Mouse (Mus musculus) forebrain, embryonic 10.5 days (tissue): ENCODE results near the gene Dnajc5. TPM values are rescaled to one million over a fixed set of nuclear protein-coding genes. Genes with fewer than 3 reads are reported as not detected.

ENCODE experiments used
- DNase-seq: peaks from one replicate; pipeline ENCODE4 v3.0.0-alpha.2; 2017; ENCODE audit warnings: low spot score; ENCODE audit errors: extremely low spot score
- H3K27ac ChIP-seq: fragments of 300-500 bp; sonication (generic); 2 replicates; pipeline ENCODE4 v1.5.1; 2016; ENCODE audit warnings: mild to moderate bottlenecking
- H3K27me3 ChIP-seq: fragments of 300-500 bp; sonication (generic); 2 replicates; pipeline ENCODE4 v1.6.1; 2016; ENCODE audit warnings: mild to moderate bottlenecking; ENCODE audit not compliant: poor library complexity, severe bottlenecking
- H3K36me3 ChIP-seq: fragments of 300-500 bp; sonication (generic); replicated peaks from 2 replicates; pipeline ENCODE4 v1.6.1; 2016; ENCODE audit warnings: mild to moderate bottlenecking, moderate library complexity
- H3K4me1 ChIP-seq: fragments of 300-500 bp; sonication (generic); 2 replicates; pipeline ENCODE4 v1.6.1; 2016
- H3K4me3 ChIP-seq: fragments of 300-500 bp; sonication (generic); 2 replicates; pipeline ENCODE4 v1.5.1; 2016; ENCODE audit warnings: mild to moderate bottlenecking, moderate library complexity
- H3K9me3 ChIP-seq: fragments of 300-500 bp; sonication (generic); 2 replicates; pipeline ENCODE4 v1.6.1; 2016; ENCODE audit warnings: mild to moderate bottlenecking, moderate library complexity
- WGBS: fragments of 180-500 bp; shearing (Covaris S2); methylation state at CpG from one replicate; pipeline ENCODE4 v1.1.7; 2016; 5-methylcytosine and 5-hydroxymethylcytosine counted together
- microRNA-seq: library from miRNA; unstranded; fragments of <30 nt; microRNA quantifications from one replicate; pipeline ENCODE4, GENCODE M21; 2017
- polyA plus RNA-seq: library from polyadenylated mRNA; unstranded; fragments of >200 nt; fragmentation: Nextera tagmentation; extraction: Ambion mirVana; gene quantifications from 2 replicates; pipeline ENCODE4 v1.2.1, GENCODE M21; 2016

Dnajc5 gene
- polyA plus RNA-seq, 1 experiment from 2014 or later: 92.3 TPM

DNA sequence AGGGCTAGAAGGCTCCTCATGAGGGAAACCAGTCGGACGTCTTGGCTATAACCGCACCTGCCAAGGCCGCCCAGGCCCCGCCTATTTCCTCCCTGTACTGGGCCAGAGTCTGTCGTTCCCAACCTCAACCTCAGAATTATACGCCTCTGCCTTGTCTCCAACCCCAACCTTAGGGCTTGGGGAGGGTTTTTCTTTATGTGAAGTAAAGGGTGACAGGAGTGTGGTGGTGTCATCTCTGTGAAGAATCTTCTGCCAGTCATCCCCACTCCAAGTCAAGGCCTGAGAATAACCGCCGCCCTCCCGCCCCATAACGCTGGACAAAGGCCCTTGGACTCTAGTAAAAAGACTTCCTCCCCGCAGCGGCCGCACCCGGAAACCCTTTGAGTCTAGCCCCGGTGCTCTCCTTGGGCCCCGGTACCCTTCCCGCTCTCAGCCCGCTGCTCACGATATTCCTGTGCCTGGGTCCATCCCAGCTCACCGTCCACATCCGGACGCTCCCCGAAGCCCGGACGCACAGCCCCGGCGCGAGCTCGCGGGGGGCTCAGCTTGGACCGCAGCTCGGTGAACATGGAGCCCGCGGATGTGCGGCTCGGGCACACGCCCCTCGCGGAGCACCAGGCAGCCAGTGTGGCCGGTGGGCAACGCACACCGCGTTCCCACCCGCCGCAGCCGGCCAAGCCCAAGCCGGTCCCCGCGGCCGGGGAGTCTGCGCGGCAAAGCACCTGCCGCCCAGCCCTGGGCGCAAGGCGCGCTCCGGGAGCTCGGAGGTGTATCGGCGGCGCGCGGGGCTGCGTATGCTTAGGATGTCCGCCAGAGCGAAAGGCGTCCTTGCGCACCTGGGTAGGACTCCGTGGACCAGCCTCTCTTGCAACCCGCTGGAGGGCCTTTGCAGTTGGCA is 78.4 kb downstream of the Dnajc5 start, which contains the start of gene Samd10:
Gene Samd10, minus strand, starts transcription at position 759 of the 898 bp plus-strand sequence.
- Histone ChIP-seq H3K4me3 (peak within 1 kb of the TSS; percentile 87), H3K27ac (peak within 1 kb of the TSS; percentile 94), H3K9me3 (no peaks in the 10 kb centered on the region), H3K4me1 (peaks cover 48% of the 10 kb centered on the region), H3K27me3 (peaks cover 3% of the 10 kb centered on the region; the same call in 1 of the 2 replicates), H3K36me3 (peaks cover 16% of the 10 kb centered on the region)
- DNase-seq: peak; percentile 62
- under 1% methylated on average over 71 of the region's 71 CpGs for WGBS

DNA sequence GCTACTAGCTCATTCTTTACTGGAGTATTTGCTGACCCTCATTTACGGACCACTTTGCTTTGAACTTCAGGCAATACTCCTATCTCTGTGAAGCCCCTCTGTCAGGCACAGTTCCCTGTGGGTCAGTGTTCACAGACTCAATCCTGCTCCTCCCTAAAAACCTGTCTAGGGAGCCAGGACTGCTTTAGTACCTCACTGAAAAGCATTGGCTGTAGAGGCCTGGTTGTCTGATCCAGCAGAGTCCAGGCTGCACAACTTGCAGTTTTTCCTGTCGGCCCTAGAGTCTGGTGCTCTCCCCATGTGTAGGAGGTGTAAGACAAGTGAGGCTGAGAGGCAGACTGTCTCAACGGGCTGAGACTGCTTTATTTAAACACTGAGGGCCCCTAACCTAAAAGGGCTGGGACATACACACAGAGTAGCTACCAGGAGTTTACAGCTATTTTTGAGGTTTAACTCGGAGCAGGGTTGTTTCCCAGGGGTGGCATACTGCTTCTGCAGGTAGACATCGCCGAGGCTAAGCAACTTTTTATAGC is 80.0 kb downstream of the Dnajc5 start:
- H3K36me3 ChIP-seq: peaks cover 15% of the 10 kb centered on the region
- H3K27ac ChIP-seq: peak overlapping the region; percentile 91
- H3K9me3 ChIP-seq: no peaks in the 10 kb centered on the region
- H3K4me3 ChIP-seq: peak overlapping the region; percentile 86
- WGBS: 65% methylated on average over 6 of the region's 6 CpGs
- H3K27me3 ChIP-seq: peaks cover 3% of the 10 kb centered on the region; the same call in 1 of the 2 replicates
- H3K4me1 ChIP-seq: peaks cover 48% of the 10 kb centered on the region
- DNase-seq: no peak

DNA sequence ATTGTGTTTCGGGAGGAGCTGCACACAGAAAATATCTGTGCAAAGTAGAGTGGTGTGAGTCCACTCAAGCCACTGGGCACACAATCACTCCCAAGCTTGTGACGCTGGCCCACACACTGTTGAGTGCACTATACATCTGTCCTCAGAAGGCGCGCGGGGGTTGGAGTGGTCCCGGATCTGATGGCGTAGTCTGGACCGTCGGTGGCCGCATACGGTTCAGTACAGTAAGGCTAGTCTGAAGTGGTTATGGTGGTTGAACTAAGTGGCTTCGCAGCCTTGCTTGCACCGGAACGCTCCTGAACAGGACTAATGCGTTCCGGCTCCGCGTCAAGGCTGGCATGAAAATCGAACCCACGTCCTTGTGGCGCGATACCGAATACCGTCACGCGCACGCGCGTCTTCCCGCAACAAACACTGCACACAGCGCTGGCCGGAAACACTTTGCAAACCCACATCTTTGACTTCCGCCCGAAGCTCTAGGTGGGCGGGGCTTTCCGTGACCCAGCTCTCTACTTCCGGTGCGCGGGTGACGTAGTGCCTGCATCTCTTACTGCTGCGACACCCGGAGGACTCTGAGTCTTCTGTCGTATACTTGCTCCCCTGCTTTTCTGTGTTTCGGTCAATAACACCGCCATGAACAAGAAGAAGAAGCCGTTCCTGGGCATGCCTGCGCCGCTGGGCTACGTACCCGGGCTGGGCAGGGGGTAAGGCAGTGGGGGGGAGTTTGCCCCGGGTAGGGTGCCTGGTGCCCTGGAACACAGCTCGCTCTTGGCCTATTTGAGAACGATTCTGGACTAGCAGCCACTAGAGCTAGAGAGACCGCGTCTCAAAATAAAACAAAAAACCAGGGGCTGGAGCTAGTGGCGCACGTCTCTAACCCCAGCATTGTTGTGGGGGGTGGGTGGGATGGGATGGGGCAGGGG is 80.8 kb downstream of the Dnajc5 start:
- Histone ChIP-seq H3K9me3 (no peaks in the 10 kb centered on the region), H3K4me1 (peaks cover 48% of the 10 kb centered on the region), H3K4me3 (peak overlapping the region; percentile 86), H3K36me3 (peaks cover 11% of the 10 kb centered on the region), H3K27ac (peak overlapping the region; percentile 91), H3K27me3 (peaks cover 3% of the 10 kb centered on the region; the same call in 1 of the 2 replicates)
- peak; percentile 98 for DNase-seq
- WGBS: 2% methylated on average over 57 of the region's 57 CpGs

DNA sequence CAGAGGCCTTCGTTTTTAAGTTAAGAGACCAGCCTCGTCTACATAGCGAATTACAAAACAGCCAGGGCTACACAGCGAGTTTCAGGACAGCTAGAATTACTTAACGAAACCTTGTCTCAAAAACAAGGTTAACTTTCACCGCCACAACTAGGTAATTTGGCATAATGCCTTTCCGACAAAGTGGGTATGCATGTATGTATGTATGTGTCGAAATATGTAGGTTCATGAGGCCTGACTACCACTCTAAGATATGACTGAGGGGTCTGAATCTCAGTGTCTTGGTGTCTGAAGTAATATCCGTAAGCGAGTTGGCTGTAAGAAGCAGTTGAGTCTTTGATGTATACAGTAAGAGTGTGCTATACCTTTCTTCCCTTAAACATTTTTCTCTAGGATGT is 81.5 kb downstream of the Dnajc5 start:
- no peak for DNase-seq

GRCm38 (mm10) chr2:181602367-181602766 is 82.1 kb downstream of the Dnajc5 start:
- WGBS: 82% methylated on average over 4 of the region's 4 CpGs
- H3K27me3 ChIP-seq: peaks cover 3% of the 10 kb centered on the region; the same call in 1 of the 2 replicates
- H3K27ac ChIP-seq: no peak overlapping the region
- H3K4me3 ChIP-seq: peak overlapping the region; percentile 86; the same call in 1 of the 2 replicates
- H3K4me1 ChIP-seq: peaks cover 45% of the 10 kb centered on the region
- peaks cover 8% of the 10 kb centered on the region for H3K36me3 ChIP-seq
- no peak for DNase-seq
- no peaks in the 10 kb centered on the region for H3K9me3 ChIP-seq

More for the DNA sequence above, 81.5 kb downstream of the Dnajc5 start:
- Histone ChIP-seq H3K4me3 (peak overlapping the region; percentile 86), H3K36me3 (peaks cover 5% of the 10 kb centered on the region), H3K27me3 (peaks cover 3% of the 10 kb centered on the region; the same call in 1 of the 2 replicates), H3K9me3 (no peaks in the 10 kb centered on the region), H3K4me1 (peaks cover 48% of the 10 kb centered on the region), H3K27ac (peak overlapping the region; percentile 91)
- 33% methylated on average over 10 of the region's 10 CpGs for WGBS

Small RNAs within 50 kb of the gene (microRNA-seq; reads per million reads assigned to microRNA genes)
- not detected for gene Mir7006

Other genes starting within 250 kb of the Dnajc5 start
- 20.7 and 21.6 TPM in 2 replicates for gene Gmeb2, start 232.4 kb upstream of the Dnajc5 start, polyA plus RNA-seq
- gene Stmn3, start 206.0 kb upstream of the Dnajc5 start, polyA plus RNA-seq: 56.4 and 76.0 TPM in 2 replicates
- gene Rtel1, start 200.7 kb upstream of the Dnajc5 start, polyA plus RNA-seq: 81.3 and 83.6 TPM in 2 replicates
- 43.7 and 47.4 TPM in 2 replicates for gene Zgpat, start 155.6 kb upstream of the Dnajc5 start, polyA plus RNA-seq
- gene Arfrp1, start 155.1 kb upstream of the Dnajc5 start, polyA plus RNA-seq: 80.0 and 84.5 TPM in 2 replicates
- gene Lime1, start 140.4 kb upstream of the Dnajc5 start, polyA plus RNA-seq: 29.8 TPM in 2 replicates
- 17.5 and 18.3 TPM in 2 replicates for gene Zbtb46, start 61.1 kb upstream of the Dnajc5 start, polyA plus RNA-seq
- 0.25 TPM in 1 of 2 replicates, not detected in the other for gene Abhd16b, start 27.3 kb upstream of the Dnajc5 start, polyA plus RNA-seq
- 151 and 158 TPM in 2 replicates for gene Tpd52l2, start 23.3 kb upstream of the Dnajc5 start, polyA plus RNA-seq
- gene Uckl1, start 64.4 kb downstream of the Dnajc5 start, polyA plus RNA-seq: 40.7 and 41.3 TPM in 2 replicates
- 78.5 and 86.9 TPM in 2 replicates for gene Prpf6, start 71.4 kb downstream of the Dnajc5 start, polyA plus RNA-seq
- gene Zfp512b, start 72.3 kb downstream of the Dnajc5 start, polyA plus RNA-seq: 42.2 and 44.0 TPM in 2 replicates
- gene Samd10, start 78.7 kb downstream of the Dnajc5 start, polyA plus RNA-seq: 31.0 and 31.6 TPM in 2 replicates
- 0.21 and 0.26 TPM in 2 replicates for gene Gm29797, start 136.5 kb downstream of the Dnajc5 start, polyA plus RNA-seq
- 19.7 and 21.2 TPM in 2 replicates for gene Sox18, start 151.2 kb downstream of the Dnajc5 start, polyA plus RNA-seq
- 17.0 and 18.7 TPM in 2 replicates for gene Tcea2, start 159.8 kb downstream of the Dnajc5 start, polyA plus RNA-seq
- 75.0 and 81.6 TPM in 2 replicates for gene Rgs19, start 173.5 kb downstream of the Dnajc5 start, polyA plus RNA-seq
- not detected in 2 replicates for gene Lkaaear1, start 178.0 kb downstream of the Dnajc5 start, polyA plus RNA-seq
- gene Oprl1, start 194.5 kb downstream of the Dnajc5 start, polyA plus RNA-seq: 4.5 and 5.2 TPM in 2 replicates
- gene Myt1, start 242.8 kb downstream of the Dnajc5 start, polyA plus RNA-seq: 9.5 and 11.5 TPM in 2 replicates